Mouse (Mus musculus): ENCODE results near the gene Gpr4. TPM values are rescaled to one million over a fixed set of nuclear protein-coding genes. Genes with fewer than 3 reads are reported as not detected.

Gene Gpr4
- total and polyA plus RNA-seq, 2 experiments from 2014 or later: 3.8 to 4.4 TPM

- 66% methylated on average over 2 of the region's 2 CpGs for WGBS
- peak overlapping the region; percentile 80; the same call in 1 of the 2 replicates for H3K4me2 ChIP-seq (ENCODE audit: low read depth, low read length)
- TF ChIP-seq CTCF (IDR thresholded peaks at IDR 0.05; ENCODE audit: low read depth): no peak
- no peaks in the 10 kb centered on the region for H3K27me3 ChIP-seq (ENCODE audit: insufficient read depth, low read length)
- no peak overlapping the region for H3K27ac ChIP-seq
- no peaks in the 10 kb centered on the region for H3K36me3 ChIP-seq (ENCODE audit: insufficient read depth, low read length)
- H3K9me3 ChIP-seq (ENCODE audit: low read length): no peaks in the 10 kb centered on the region
- DNase-seq (ENCODE audit: low spot score) (no peak), ATAC-seq (no peak)
- H3K9ac ChIP-seq (replicated peaks; ENCODE audit: low read length): no peak overlapping the region
- H3K4me3 ChIP-seq (ENCODE audit: low read length): no peak overlapping the region
- H3K4me1 ChIP-seq (ENCODE audit: insufficient read depth, low read length): no peaks in the 10 kb centered on the region
These were observed 1.0 kb downstream of the Gpr4 start for GRCm38 (mm10) chr7:19213385-19213784.

- Histone ChIP-seq H3K4me1 (ENCODE audit: insufficient read depth, low read length) (no peaks in the 10 kb centered on the region), H3K9ac (replicated peaks; ENCODE audit: low read length) (no peak overlapping the region), H3K4me2 (ENCODE audit: low read depth, low read length) (no peak overlapping the region; the same call in 1 of the 2 replicates), H3K9me3 (ENCODE audit: low read length) (no peaks in the 10 kb centered on the region), H3K36me3 (ENCODE audit: insufficient read depth, low read length) (no peaks in the 10 kb centered on the region), H3K4me3 (ENCODE audit: low read length) (no peak overlapping the region), H3K27ac (no peak overlapping the region), H3K27me3 (ENCODE audit: insufficient read depth, low read length) (no peaks in the 10 kb centered on the region)
- no peak for TF ChIP-seq CTCF (IDR thresholded peaks at IDR 0.05; ENCODE audit: low read depth)
- no peak for ATAC-seq
- WGBS: 62% methylated on average over 7 of the region's 7 CpGs
- DNase-seq (ENCODE audit: low spot score): no peak
These were observed 2.0 kb downstream of the Gpr4 start for GRCm38 (mm10) chr7:19214369-19214768.

DNA sequence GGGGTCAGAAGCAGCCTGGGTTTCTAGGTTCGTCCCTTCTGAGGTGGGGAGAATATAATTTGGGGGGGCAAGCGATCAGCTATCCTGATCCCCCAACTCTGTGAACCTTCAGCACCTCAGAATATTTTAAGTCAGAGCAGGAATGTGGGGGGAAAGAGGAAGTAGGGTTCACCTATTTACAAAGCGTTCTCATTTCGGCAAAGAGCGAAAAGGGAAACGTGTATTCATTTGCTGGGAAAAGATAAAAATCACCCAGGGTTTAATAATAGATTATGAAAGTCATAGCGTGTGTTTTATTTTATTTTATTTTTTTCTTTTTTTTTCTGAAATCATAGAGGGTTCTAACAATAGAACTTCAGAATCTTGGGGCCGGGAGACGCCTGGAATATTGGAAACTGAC lies 2.6 kb downstream of the Gpr4 start:
- Histone ChIP-seq H3K4me3 (ENCODE audit: low read length) (no peak overlapping the region), H3K27me3 (ENCODE audit: insufficient read depth, low read length) (no peaks in the 10 kb centered on the region), H3K27ac (no peak overlapping the region), H3K9me3 (ENCODE audit: low read length) (no peaks in the 10 kb centered on the region), H3K4me2 (ENCODE audit: low read depth, low read length) (no peak overlapping the region; the same call in 1 of the 2 replicates), H3K9ac (replicated peaks; ENCODE audit: low read length) (no peak overlapping the region), H3K4me1 (ENCODE audit: insufficient read depth, low read length) (no peaks in the 10 kb centered on the region), H3K36me3 (ENCODE audit: insufficient read depth, low read length) (no peaks in the 10 kb centered on the region)
- WGBS: 68% methylated on average over 9 of the region's 9 CpGs
- TF ChIP-seq CTCF (IDR thresholded peaks at IDR 0.05; ENCODE audit: low read depth): no peak
- no peak for DNase-seq (ENCODE audit: low spot score)
- no peak for ATAC-seq

DNA sequence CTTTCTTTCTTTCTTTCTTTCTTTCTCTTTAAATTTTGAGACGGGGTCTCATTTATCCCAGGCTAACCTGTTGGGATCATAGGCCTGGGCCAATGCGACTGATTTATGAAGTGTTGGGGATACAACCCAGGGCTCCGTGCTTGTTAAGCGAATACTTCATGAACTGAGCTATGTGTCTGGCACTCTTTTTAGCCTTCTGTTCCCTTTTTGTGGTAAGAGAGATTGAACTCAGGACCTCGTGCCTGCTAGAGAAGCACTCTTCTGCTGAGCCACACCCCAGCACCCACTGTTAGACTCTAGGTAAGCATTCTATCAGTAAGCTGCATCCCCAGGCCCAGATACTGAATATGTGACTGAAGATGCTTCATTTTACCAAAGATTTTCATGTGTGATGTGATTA lies 5.2 kb downstream of the Gpr4 start:
- no peak overlapping the region for H3K4me2 ChIP-seq (ENCODE audit: low read depth, low read length)
- no peaks in the 10 kb centered on the region for H3K9me3 ChIP-seq (ENCODE audit: low read length)
- H3K4me3 ChIP-seq (ENCODE audit: low read length): no peak overlapping the region
- H3K27me3 ChIP-seq (ENCODE audit: insufficient read depth, low read length): no peaks in the 10 kb centered on the region
- H3K27ac ChIP-seq: no peak overlapping the region
- ATAC-seq (no peak), DNase-seq (ENCODE audit: low spot score) (no peak)
- TF ChIP-seq CTCF (IDR thresholded peaks at IDR 0.05; ENCODE audit: low read depth): no peak
- H3K4me1 ChIP-seq (ENCODE audit: insufficient read depth, low read length): no peaks in the 10 kb centered on the region
- no peaks in the 10 kb centered on the region for H3K36me3 ChIP-seq (ENCODE audit: insufficient read depth, low read length)
- WGBS: 73% methylated on average over 5 of the region's 5 CpGs
- no peak overlapping the region for H3K9ac ChIP-seq (replicated peaks; ENCODE audit: low read length)

GRCm38 (mm10) chr7:19217944-19218343 lies 5.6 kb downstream of the Gpr4 start:
- H3K4me2 ChIP-seq (ENCODE audit: low read depth, low read length): no peak overlapping the region
- no peak overlapping the region for H3K27ac ChIP-seq
- DNase-seq (ENCODE audit: low spot score) (peak; percentile 9), ATAC-seq (peak; percentile 46; the same call in 1 of the 2 replicates)
- H3K4me1 ChIP-seq (ENCODE audit: insufficient read depth, low read length): no peaks in the 10 kb centered on the region
- no peak for TF ChIP-seq CTCF (IDR thresholded peaks at IDR 0.05; ENCODE audit: low read depth)
- H3K4me3 ChIP-seq (ENCODE audit: low read length): no peak overlapping the region
- no peaks in the 10 kb centered on the region for H3K27me3 ChIP-seq (ENCODE audit: insufficient read depth, low read length)
- WGBS: 21% methylated on average over 2 of the region's 3 CpGs
- no peak overlapping the region for H3K9ac ChIP-seq (replicated peaks; ENCODE audit: low read length)
- no peaks in the 10 kb centered on the region for H3K9me3 ChIP-seq (ENCODE audit: low read length)
- H3K36me3 ChIP-seq (ENCODE audit: insufficient read depth, low read length): no peaks in the 10 kb centered on the region

- no peaks in the 10 kb centered on the region for H3K9me3 ChIP-seq (ENCODE audit: low read length)
- TF ChIP-seq CTCF (IDR thresholded peaks at IDR 0.05; ENCODE audit: low read depth): no peak
- no peak for ATAC-seq
- no peaks in the 10 kb centered on the region for H3K27me3 ChIP-seq (ENCODE audit: insufficient read depth, low read length)
- no peaks in the 10 kb centered on the region for H3K36me3 ChIP-seq (ENCODE audit: insufficient read depth, low read length)
- no peak overlapping the region for H3K9ac ChIP-seq (replicated peaks; ENCODE audit: low read length)
- no peak overlapping the region for H3K4me2 ChIP-seq (ENCODE audit: low read depth, low read length)
- H3K27ac ChIP-seq: no peak overlapping the region
- no peak for DNase-seq (ENCODE audit: low spot score)
- no peaks in the 10 kb centered on the region for H3K4me1 ChIP-seq (ENCODE audit: insufficient read depth, low read length)
- H3K4me3 ChIP-seq (ENCODE audit: low read length): no peak overlapping the region
- WGBS: 64% methylated on average over 3 of the region's 3 CpGs
These were observed 7.7 kb downstream of the Gpr4 start for GRCm38 (mm10) chr7:19220061-19220460.

GRCm38 (mm10) chr7:19222189-19222588 lies 9.9 kb downstream of the Gpr4 start:
- WGBS: 96% methylated on average over 16 of the region's 16 CpGs

More at GRCm38 (mm10) chr7:19222189-19222588, 9.9 kb downstream of the Gpr4 start:
- H3K4me2 ChIP-seq (ENCODE audit: low read depth, low read length): no peak overlapping the region
- no peak for DNase-seq (ENCODE audit: low spot score)
- no peak overlapping the region for H3K9ac ChIP-seq (replicated peaks; ENCODE audit: low read length)
- no peak for TF ChIP-seq CTCF (IDR thresholded peaks at IDR 0.05; ENCODE audit: low read depth)
- H3K4me3 ChIP-seq (ENCODE audit: low read length): no peak overlapping the region
- no peaks in the 10 kb centered on the region for H3K27me3 ChIP-seq (ENCODE audit: insufficient read depth, low read length)
- H3K27ac ChIP-seq: no peak overlapping the region
- peaks cover 4% of the 10 kb centered on the region; the same call in 1 of the 2 replicates for H3K4me1 ChIP-seq (ENCODE audit: insufficient read depth, low read length)
- no peaks in the 10 kb centered on the region for H3K36me3 ChIP-seq (ENCODE audit: insufficient read depth, low read length)
- no peaks in the 10 kb centered on the region for H3K9me3 ChIP-seq (ENCODE audit: low read length)
- ATAC-seq: no peak
